Mouse (Mus musculus): ENCODE data around the gene Swt1.
"Not testable (repeated sequence)": the region's sequence is repeated elsewhere in the genome, so short reads cannot be mapped to it uniquely, and the experiment has no call there.

The Swt1 gene

GRCm38 (mm10) chr1:151366944-151367605 is 61.2 kb downstream of the Swt1 start:
- no peak for DNase-seq

- no peak for DNase-seq
Observed at GRCm38 (mm10) chr1:151359374-151359773, 68.9 kb downstream of the Swt1 start.

- no peak for DNase-seq
Observed at GRCm38 (mm10) chr1:151355994-151356393, 72.3 kb downstream of the Swt1 start.

GRCm38 (mm10) chr1:151352911-151353310 is 75.3 kb downstream of the Swt1 start:
- DNase-seq = peak in 1 of 2 experiments; percentile 17

- not testable (repeated sequence) for DNase-seq
Observed at GRCm38 (mm10) chr1:151348293-151348692, 80.0 kb downstream of the Swt1 start.

- no peak for DNase-seq
Observed at GRCm38 (mm10) chr1:151346681-151347127, 81.6 kb downstream of the Swt1 start.

GRCm38 (mm10) chr1:151345863-151346195 is 82.4 kb downstream of the Swt1 start:
- DNase-seq = no peak

- peak; percentile 87 to 91 for DNase-seq
Observed at GRCm38 (mm10) chr1:151345109-151345862, 83.0 kb downstream of the Swt1 start.

GRCm38 (mm10) chr1:151344283-151345108 is 83.8 kb downstream of the Swt1 start, which contains the start of gene Ivns1abp:
Gene Ivns1abp, plus strand, starts transcription at chr1:151344477.
- peak; percentile 98 for DNase-seq

- DNase-seq = peak; percentile 9 to 42
Observed at GRCm38 (mm10) chr1:151343571-151344282, 84.5 kb downstream of the Swt1 start.

GRCm38 (mm10) chr1:151342968-151343367 is 85.3 kb downstream of the Swt1 start:
- DNase-seq = no peak

- no peak for DNase-seq
Observed at GRCm38 (mm10) chr1:151342311-151342710, 85.9 kb downstream of the Swt1 start.

GRCm38 (mm10) chr1:151341321-151342044 is 86.8 kb downstream of the Swt1 start:
- DNase-seq = no peak

- DNase-seq = no peak
Observed at GRCm38 (mm10) chr1:151338941-151339340, 89.3 kb downstream of the Swt1 start.

- DNase-seq = no peak
Observed at GRCm38 (mm10) chr1:151338234-151338633, 90.0 kb downstream of the Swt1 start.

GRCm38 (mm10) chr1:151332819-151333218 is 95.4 kb downstream of the Swt1 start:
- no peak for DNase-seq

- DNase-seq = no peak
Observed at GRCm38 (mm10) chr1:151329601-151330000, 98.7 kb downstream of the Swt1 start.

- no peak for DNase-seq
Observed at GRCm38 (mm10) chr1:151328341-151329097, 99.7 kb downstream of the Swt1 start.

- no peak for DNase-seq
Observed at GRCm38 (mm10) chr1:151325328-151325727, 102.9 kb downstream of the Swt1 start.

GRCm38 (mm10) chr1:151320408-151320807 is 107.8 kb downstream of the Swt1 start:
- DNase-seq = no peak

- no peak for DNase-seq
Observed at GRCm38 (mm10) chr1:151319267-151319666, 109.0 kb downstream of the Swt1 start.
